Mouse (Mus musculus) central nervous system, embryonic 18 days (tissue): ENCODE results near the gene Zfp870. TPM values are rescaled to one million over a fixed set of nuclear protein-coding genes. Genes with fewer than 3 reads are reported as not detected.

Experiments used
- polyA plus RNA-seq: library from polyadenylated mRNA; depleted of rRNA; stranded (reverse); fragments of >200 nt; gene quantifications from 2 replicates; pipeline ENCODE4 v1.2.3, GENCODE M21; 2012; rRNA removed

Zfp870 gene
- 5.3 and 5.4 TPM in 2 replicates for polyA plus RNA-seq

GRCm38 (mm10) chr17:32891239-32892180 lies at the start of gene Zfp870:
TSS of gene Zfp870 (minus strand) at chr17:32891642.

DNA sequence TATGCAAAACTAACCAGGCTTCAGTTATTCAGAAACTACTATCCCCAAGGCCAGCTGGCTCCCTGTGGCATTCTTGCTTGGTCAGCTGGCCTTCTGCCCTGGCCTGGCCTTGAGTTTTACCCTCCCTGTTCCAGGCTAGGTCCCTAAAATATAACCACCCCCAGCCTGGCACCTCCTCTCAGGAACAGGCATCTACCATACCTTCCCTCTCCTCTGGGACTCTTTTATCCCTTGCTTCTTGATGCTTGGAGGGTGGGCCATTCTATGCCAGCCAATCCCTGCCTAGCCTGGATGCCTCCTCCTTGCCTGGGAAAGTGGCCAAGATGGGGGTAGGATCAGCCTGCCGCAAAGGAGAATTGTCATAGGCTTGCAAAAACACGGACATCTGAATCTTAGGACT lies 25.7 kb upstream of the Zfp870 start, which contains the start of gene Cyp4f14:
TSS of gene Cyp4f14 (minus strand) at position 212 of the 400 bp plus-strand sequence.

GRCm38 (mm10) chr17:32829540-32830417 lies 61.7 kb downstream of the Zfp870 start, which contains the start of gene Zfp799:
TSS of gene Zfp799 (minus strand) at chr17:32830261.

Other genes with a start within 250 kb of the Zfp870 start
- 0.08 TPM in 2 replicates for gene Cyp4f40, start 232.7 kb downstream of the Zfp870 start, polyA plus RNA-seq
- 3.0 and 3.5 TPM in 2 replicates for gene Cyp4f15, start 206.0 kb downstream of the Zfp870 start, polyA plus RNA-seq
- 28.0 and 28.1 TPM in 2 replicates for gene Zfp871, start 103.4 kb downstream of the Zfp870 start, polyA plus RNA-seq
- gene Zfp811, start 81.7 kb downstream of the Zfp870 start, polyA plus RNA-seq = 22.2 and 22.4 TPM in 2 replicates
- 13.0 and 16.4 TPM in 2 replicates for gene Zfp799, start 61.4 kb downstream of the Zfp870 start, polyA plus RNA-seq
- gene Cyp4f14, start 25.7 kb upstream of the Zfp870 start, polyA plus RNA-seq = 0.21 and 0.33 TPM in 2 replicates
- gene Cyp4f13, start 55.8 kb upstream of the Zfp870 start, polyA plus RNA-seq = 11.2 and 13.3 TPM in 2 replicates
- 4.6 and 4.9 TPM in 2 replicates for gene Zfp472, start 74.2 kb upstream of the Zfp870 start, polyA plus RNA-seq
- 14.3 and 14.7 TPM in 2 replicates for gene Zfp952, start 101.5 kb upstream of the Zfp870 start, polyA plus RNA-seq
- 14.8 and 15.6 TPM in 2 replicates for gene Zfp763, start 141.8 kb upstream of the Zfp870 start, polyA plus RNA-seq
- not detected in 2 replicates for gene 4921501E09Rik, start 176.4 kb upstream of the Zfp870 start, polyA plus RNA-seq
- 18.3 and 21.0 TPM in 2 replicates for gene Zfp563, start 197.7 kb upstream of the Zfp870 start, polyA plus RNA-seq
- 0.44 and 0.59 TPM in 2 replicates for gene Morc2b, start 248.0 kb upstream of the Zfp870 start, polyA plus RNA-seq